Mouse (Mus musculus) C2C12 (cell line): ENCODE measurements at regions not wholly inside any gene's neighbourhood (a gene's known extent, or its start where the extent isn't known, plus 50 kb on each side); places are given as distances from the start of the nearest gene placed in this dataset.

ENCODE experiments used
- H3K27me3 ChIP-seq: one replicate; pipeline ENCODE4 v1.6.1; 2011; ENCODE audit not compliant: control insufficient read depth, insufficient read depth, insufficient read length
- H3K36me3 ChIP-seq: one replicate; pipeline ENCODE4 v1.6.1; 2011; ENCODE audit not compliant: control insufficient read depth, insufficient read depth
- H3K4me3 ChIP-seq: one replicate; pipeline ENCODE4 v1.5.1; 2011; ENCODE audit warnings: mild to moderate bottlenecking, control low read depth; ENCODE audit not compliant: poor library complexity, insufficient read depth, severe bottlenecking
- H3K79me2 ChIP-seq: one replicate; pipeline ENCODE4 v1.6.1; 2011; ENCODE audit not compliant: control insufficient read depth, insufficient read depth
- H3K79me3 ChIP-seq: one replicate; pipeline ENCODE4 v1.6.1; 2011; ENCODE audit warnings: low read depth, control low read depth
- H3ac ChIP-seq: one replicate; pipeline ENCODE3; 2011; ENCODE audit warnings: low read depth; ENCODE audit not compliant: control insufficient read depth, insufficient read length
- CEBPB ChIP-seq: IDR thresholded peaks from one replicate; pipeline ENCODE4 v1.6.1; 2011; ENCODE audit warnings: low read depth, mild to moderate bottlenecking, control low read depth, moderate library complexity
- CTCF ChIP-seq: IDR thresholded peaks from one replicate; pipeline ENCODE4 v1.5.1; 2011; ENCODE audit not compliant: control insufficient read depth, insufficient read depth, insufficient read length
- FOSL1 ChIP-seq: IDR thresholded peaks from one replicate; pipeline ENCODE4 v1.8.0; 2011; ENCODE audit warnings: mild to moderate bottlenecking, low read length; ENCODE audit not compliant: poor library complexity, insufficient read depth, severe bottlenecking
- MAX ChIP-seq: IDR thresholded peaks from one replicate; pipeline ENCODE4 v1.6.1; 2011; ENCODE audit warnings: mild to moderate bottlenecking, control low read depth
- MYOD1 ChIP-seq: IDR thresholded peaks from one replicate; pipeline ENCODE4 v1.6.1; 2011; ENCODE audit warnings: low read depth; ENCODE audit not compliant: control insufficient read depth, insufficient read length
- MYOG ChIP-seq: IDR thresholded peaks from one replicate; pipeline ENCODE4 v1.6.1; 2011; ENCODE audit not compliant: control insufficient read depth, insufficient read length; ENCODE audit errors: extremely low read depth
- USF1 ChIP-seq: IDR thresholded peaks from one replicate; pipeline ENCODE4 v1.6.1; 2011; ENCODE audit warnings: low read depth, mild to moderate bottlenecking, control low read depth, moderate library complexity

- Histone ChIP-seq H3K27me3 (no peaks in the 10 kb centered on the region), H3K4me3 (no peak overlapping the region), H3ac (no peak overlapping the region), H3K79me3 (no peaks in the 10 kb centered on the region), H3K36me3 (no peaks in the 10 kb centered on the region), H3K79me2 (no peaks in the 10 kb centered on the region)
- TF ChIP-seq MYOD1 (no peak), USF1 (no peak), MAX (no peak), CTCF (no peak), FOSL1 (no peak), CEBPB (no peak)
Measured at GRCm38 (mm10) chr17:79241489-79241888, 113.4 kb downstream of the Cdc42ep3 start.

- no peak overlapping the region for H3K4me3 ChIP-seq
- no peak for TF ChIP-seq USF1
- no peak for TF ChIP-seq MYOD1
- no peak for TF ChIP-seq MYOG
- TF ChIP-seq CEBPB, result no peak
- no peak for TF ChIP-seq MAX
- TF ChIP-seq FOSL1, result no peak
- no peak for TF ChIP-seq CTCF
- no peaks in the 10 kb centered on the region for H3K36me3 ChIP-seq
- no peak overlapping the region for H3ac ChIP-seq
- H3K79me2 ChIP-seq, result no peaks in the 10 kb centered on the region
- no peaks in the 10 kb centered on the region for H3K79me3 ChIP-seq
- H3K27me3 ChIP-seq, result no peaks in the 10 kb centered on the region
Measured at GRCm38 (mm10) chr17:79236244-79236781, 118.6 kb downstream of the Cdc42ep3 start.

- H3K27me3 ChIP-seq, result no peaks in the 10 kb centered on the region
- TF ChIP-seq USF1 (no peak), MAX (no peak), CEBPB (no peak), FOSL1 (no peak), MYOD1 (no peak), MYOG (no peak), CTCF (no peak)
- H3K36me3 ChIP-seq, result no peaks in the 10 kb centered on the region
- H3K79me3 ChIP-seq, result no peaks in the 10 kb centered on the region
- H3K4me3 ChIP-seq, result no peak overlapping the region
- H3ac ChIP-seq, result no peak overlapping the region
- H3K79me2 ChIP-seq, result no peaks in the 10 kb centered on the region
Measured at GRCm38 (mm10) chr17:79230653-79231489, 124.0 kb downstream of the Cdc42ep3 start.

- H3ac ChIP-seq, result no peak overlapping the region
- no peaks in the 10 kb centered on the region for H3K27me3 ChIP-seq
- no peaks in the 10 kb centered on the region for H3K79me2 ChIP-seq
- no peak for TF ChIP-seq MYOG
- no peak for TF ChIP-seq USF1
- TF ChIP-seq CEBPB, result no peak
- no peak for TF ChIP-seq MYOD1
- no peak for TF ChIP-seq CTCF
- no peak for TF ChIP-seq MAX
- TF ChIP-seq FOSL1, result no peak
- H3K36me3 ChIP-seq, result no peaks in the 10 kb centered on the region
- no peaks in the 10 kb centered on the region for H3K79me3 ChIP-seq
- no peak overlapping the region for H3K4me3 ChIP-seq
Measured at GRCm38 (mm10) chr17:79206563-79206962, 148.3 kb downstream of the Cdc42ep3 start.

- no peaks in the 10 kb centered on the region for H3K27me3 ChIP-seq
- no peaks in the 10 kb centered on the region for H3K79me3 ChIP-seq
- no peaks in the 10 kb centered on the region for H3K79me2 ChIP-seq
- H3K4me3 ChIP-seq, result no peak overlapping the region
- no peak for TF ChIP-seq USF1
- no peak for TF ChIP-seq MAX
- TF ChIP-seq FOSL1, result no peak
- TF ChIP-seq MYOD1, result no peak
- TF ChIP-seq MYOG, result no peak
- TF ChIP-seq CEBPB, result no peak
- no peak for TF ChIP-seq CTCF
- H3K36me3 ChIP-seq, result no peaks in the 10 kb centered on the region
- no peak overlapping the region for H3ac ChIP-seq
Measured at GRCm38 (mm10) chr17:79206111-79206510, 148.8 kb downstream of the Cdc42ep3 start.
